8 mouse cellular contexts compared by ENCODE assay signal in genomic region chr1:133448351-133448931, GRCm38 (mm10). TPM values are rescaled to one million over a fixed set of nuclear protein-coding genes. Genes with fewer than 3 reads are reported as not detected.
DNase-seq lines count a peak whose midpoint lies in the region; ATAC-seq lines count a peak whose summit lies in the region.

No protein-coding gene starts in this region.

- peak; percentile 72 for ATAC-seq in midbrain, embryonic 13.5 days

- H3K36me3 ChIP-seq in midbrain, embryonic 13.5 days: no peaks in the 10 kb centered on the region

- 32% methylated on average over 14 of the region's 14 CpGs for WGBS in midbrain, embryonic 13.5 days

- DNase-seq in adrenal gland, adult 2 months: peak; percentile 52
- DNase-seq in adrenal gland, adult 18-20 months (ENCODE audit: low spot score in 2 of 2): no peak
- peak; percentile 65 for DNase-seq in R1 (ENCODE audit: low read depth, low spot score)
- peak; percentile 78 to 92 for DNase-seq in heart, adult 9 months (ENCODE audit: low spot score in 2 of 2)
- DNase-seq in kidney, postnatal 10 days: peak; percentile 70
- no peak for DNase-seq in B cell, adult 2 months
- no peak for DNase-seq in left cerebral cortex, postnatal 25 days (ENCODE audit: low spot score in 2 of 2)

- no peak overlapping the region for H3K27ac ChIP-seq in midbrain, embryonic 13.5 days

- H3K4me2 ChIP-seq in midbrain, embryonic 13.5 days (replicated peaks): no peak overlapping the region

- no peak overlapping the region for H3K9ac ChIP-seq in midbrain, embryonic 13.5 days (replicated peaks)

- peaks cover 16% of the 10 kb centered on the region for H3K4me1 ChIP-seq in midbrain, embryonic 13.5 days (replicated peaks)

- intact Hi-C loops in left cerebral cortex, postnatal 25 days (cut with DNase I): loop anchor here (5.0 kb wide), 1 partner anchor 44 kb away; no protein-coding TSS in a partner anchor

- no peaks in the 10 kb centered on the region for H3K27me3 ChIP-seq in midbrain, embryonic 13.5 days

- 0 out of 2 replicates have a peak, but pooled peaks cover 2% of the 10 kb centered on the region for H3K9me3 ChIP-seq in midbrain, embryonic 13.5 days

- H3K4me3 ChIP-seq in midbrain, embryonic 13.5 days (replicated peaks): no peak overlapping the region

RNA-seq across cellular contexts. Expression of gene Sox13, which starts 24.3 kb away (rescaled TPM):
- total RNA-seq in adrenal gland, adult 2 months (2021): 10 to 100 TPM; 14.5 to 18.0 TPM
- polyA plus RNA-seq in adrenal gland, adult 2 months (2012; rRNA removed): 24.1 and 26.2 TPM in 2 replicates
- total RNA-seq in adrenal gland, adult 18-20 months (2021): 10 to 100 TPM; 14.0 to 18.5 TPM
- 12.5 and 13.9 TPM in 2 replicates for polyA plus RNA-seq in midbrain, embryonic 13.5 days (2015; fragmentation: Nextera tagmentation; extraction: Ambion mirVana)
- total RNA-seq in left cerebral cortex, postnatal 25 days (2021): 10 to 100 TPM in 1 of 2 experiments, 1 to 10 TPM in 1; 7.6 to 11.0 TPM

Comparison
In these comparisons a context has a peak if more than half of its experiments do, and no peak if none do; other contexts are left out.
1. DNase-seq: peak in adrenal gland, adult 2 months (single experiment), R1 (single experiment), heart, adult 9 months (2 of 2) and kidney, postnatal 10 days (single experiment); none in adrenal gland, adult 18-20 months (0 of 2), B cell, adult 2 months (0 of 2) and left cerebral cortex, postnatal 25 days (0 of 2).